Mouse (Mus musculus) cerebellum, adult (tissue): ENCODE measurements around the gene Vcp.
"Not testable (repeated sequence)": the region's sequence is repeated elsewhere in the genome, so short reads cannot be mapped to it uniquely, and the experiment has no call there.

Experiments
- ATAC-seq: cut with Nextera tagmentation; 2 replicates; pipeline ENCODE4 v1.9.2; 2017; ENCODE audit warnings: mild to moderate bottlenecking, moderate library complexity, mixed read lengths; ENCODE audit not compliant: insufficient number of reproducible peaks, low FRiP score, low TSS enrichment

The Vcp gene

DNA sequence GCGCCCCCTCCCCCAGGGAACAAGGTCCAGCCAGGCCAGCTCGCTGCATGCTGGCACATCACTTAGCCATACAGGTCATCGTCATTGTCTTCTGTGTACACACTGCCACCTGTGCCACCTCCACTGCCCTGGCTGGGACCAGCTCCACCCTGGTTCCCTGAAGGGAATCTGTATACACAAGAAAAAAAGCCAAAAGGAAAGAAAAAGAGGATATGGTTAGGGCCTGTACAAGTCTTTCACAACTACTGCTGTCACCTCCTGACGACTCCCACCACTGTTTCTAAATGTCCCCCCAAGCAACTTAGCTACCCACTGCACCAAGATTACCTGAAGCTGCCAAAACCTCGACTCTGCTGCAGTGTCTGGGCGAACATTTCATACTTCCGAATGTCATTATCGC is 19.8 kb downstream of the Vcp start:
- ATAC-seq = not testable (repeated sequence)

DNA sequence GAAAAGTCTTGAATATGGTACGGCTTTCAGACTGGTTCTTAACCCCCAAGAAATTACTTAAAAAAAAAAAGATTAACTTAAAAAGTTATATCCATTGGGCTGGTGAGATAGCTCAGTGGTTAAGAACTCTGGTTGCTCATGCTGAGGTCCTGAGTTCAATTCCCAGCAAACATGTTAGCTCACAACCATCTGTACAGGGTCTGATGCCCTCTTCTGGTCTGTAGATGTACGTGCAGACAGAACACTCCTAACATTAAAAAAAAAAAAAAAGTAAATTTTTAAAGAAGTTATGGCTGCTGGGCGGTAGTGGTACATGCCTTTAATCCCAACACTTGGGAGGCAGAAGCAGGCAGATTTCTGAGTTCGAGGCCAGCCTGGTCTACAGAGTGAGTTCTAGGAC is 22.2 kb downstream of the Vcp start:
- ATAC-seq = no peak

DNA sequence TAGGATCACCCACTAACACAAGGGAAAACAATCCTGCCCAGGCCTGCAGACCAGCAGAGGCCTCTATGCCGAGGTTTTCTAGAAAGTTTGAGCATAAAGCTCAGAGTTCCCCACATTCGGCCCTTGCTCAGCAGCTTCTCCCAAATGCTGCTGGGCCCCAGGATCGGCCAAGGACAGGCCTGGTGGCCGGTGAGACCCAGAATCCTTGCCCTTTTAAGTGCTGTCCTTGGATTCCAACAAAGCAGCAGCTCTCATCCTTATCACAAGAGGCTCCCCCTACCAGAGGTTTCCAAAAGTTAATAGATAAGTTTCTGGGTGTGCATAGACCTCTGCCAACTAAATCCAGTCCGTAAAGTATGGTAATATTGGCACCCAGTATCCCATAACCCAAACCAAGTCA is 26.4 kb downstream of the Vcp start:
- ATAC-seq = no peak

DNA sequence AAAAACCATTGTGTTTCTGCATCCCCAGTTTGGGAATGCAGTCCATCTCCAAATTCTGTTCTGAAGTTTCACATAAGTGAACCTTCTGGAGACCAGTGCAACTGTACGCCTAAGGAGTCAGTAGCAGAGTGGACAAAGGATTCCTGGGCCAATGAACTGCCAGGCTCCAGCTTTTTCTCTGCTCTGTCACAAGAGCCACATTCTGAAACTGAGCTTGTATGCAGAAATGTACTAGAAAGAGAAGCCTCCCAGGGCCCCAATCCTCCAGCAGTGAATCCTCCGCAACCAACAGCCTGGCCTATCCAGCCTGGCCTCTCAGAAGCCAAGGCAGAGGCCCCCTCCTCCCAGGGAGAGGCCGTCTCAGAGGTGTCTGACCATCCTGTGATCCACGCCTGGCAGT is 27.4 kb downstream of the Vcp start:
- ATAC-seq = no peak

DNA sequence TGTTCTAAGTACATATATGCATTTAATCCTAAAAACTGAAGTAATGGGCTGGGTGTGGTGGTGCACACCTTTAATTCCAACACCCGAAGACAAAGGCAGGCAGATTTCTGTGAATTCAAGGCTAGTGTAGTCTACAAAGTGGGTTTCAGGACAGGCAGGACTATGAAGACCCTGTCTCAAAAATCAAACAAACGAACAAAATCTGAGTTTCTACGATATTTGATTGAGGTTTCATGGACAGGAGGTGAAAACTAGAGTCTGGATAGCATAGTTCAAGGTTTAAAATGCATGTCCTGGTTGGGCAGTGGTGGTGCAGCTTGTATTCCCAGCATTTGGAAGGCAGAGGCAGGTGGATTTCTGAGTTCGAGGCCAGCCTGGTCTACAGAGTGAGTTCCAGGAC is 31.0 kb downstream of the Vcp start, which contains the start of gene 1700022I11Rik:
Gene 1700022I11Rik (plus strand): TSS at position 301 of the 400 bp plus-strand sequence.
- ATAC-seq = no peak

DNA sequence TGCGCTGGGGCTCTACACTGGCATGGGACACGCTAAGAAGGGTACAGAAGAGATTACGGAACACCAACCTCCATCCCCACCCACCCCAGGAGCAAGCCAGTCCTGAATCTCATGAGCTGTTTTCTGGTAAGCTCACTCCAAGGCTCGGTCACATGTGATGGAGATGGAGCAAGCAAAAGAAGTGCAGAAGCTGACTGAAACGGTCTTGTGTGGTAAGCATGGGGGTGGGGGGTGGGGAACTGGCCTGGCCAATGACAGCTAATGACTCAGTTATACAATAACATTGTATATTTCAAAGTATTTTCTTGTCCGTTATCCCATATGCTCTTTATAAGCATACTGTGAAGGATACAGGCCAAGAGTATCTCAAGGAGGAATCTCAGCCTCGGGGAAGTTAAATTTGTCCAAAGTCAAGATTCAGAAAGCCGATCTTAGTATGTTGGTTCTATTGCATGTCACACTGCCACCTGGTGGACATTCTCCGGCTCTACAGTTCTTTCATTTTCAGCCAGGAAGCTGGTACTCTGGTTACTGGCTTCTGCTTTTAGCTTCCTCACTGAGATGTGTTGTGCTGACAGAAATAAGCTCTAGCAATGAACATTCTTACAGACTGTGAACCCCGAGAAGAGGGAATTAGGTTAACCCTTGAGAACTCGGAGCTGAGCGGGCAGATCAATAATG is 35.1 kb downstream of the Vcp start:
- ATAC-seq = peak; percentile 52; the same call in 1 of the 2 replicates

DNA sequence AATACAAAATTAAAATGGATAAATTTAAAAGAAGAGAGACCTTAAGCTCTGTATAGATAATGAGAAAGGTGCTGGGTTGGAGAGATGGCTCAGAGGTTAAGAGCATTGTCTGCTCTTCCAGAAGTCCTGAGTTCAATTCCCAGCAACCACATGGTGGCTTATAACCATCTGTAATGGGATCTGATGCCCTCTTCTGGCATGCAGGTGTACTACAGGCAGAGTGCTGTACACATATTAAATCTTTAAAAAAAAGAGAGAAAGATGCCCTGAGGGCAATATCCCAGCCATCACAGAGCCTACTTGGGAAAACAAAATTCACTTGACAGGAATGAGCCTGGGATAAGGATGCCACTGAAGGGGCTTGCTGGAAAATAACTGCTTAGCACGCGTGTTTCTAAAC is 36.8 kb downstream of the Vcp start:
- no peak for ATAC-seq

DNA sequence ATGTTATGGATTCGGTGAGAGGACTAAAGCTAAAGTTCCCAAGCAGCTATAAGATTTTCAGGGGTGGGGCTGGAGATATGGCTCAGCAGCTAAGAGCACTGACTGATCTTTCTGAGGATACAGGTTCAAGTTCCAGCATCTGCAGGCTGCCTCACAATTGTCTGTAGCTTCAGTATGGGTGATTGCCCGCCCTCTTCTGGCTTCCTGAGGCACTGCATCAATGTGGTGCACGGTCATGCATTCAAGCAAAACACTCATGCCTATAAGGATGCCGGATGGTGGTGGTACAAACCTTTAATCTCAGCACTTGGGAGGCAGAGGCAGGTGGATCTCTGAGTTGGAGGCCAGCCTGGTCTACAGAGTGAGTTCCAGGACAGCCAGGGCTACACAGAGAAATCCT is 38.7 kb downstream of the Vcp start:
- no peak for ATAC-seq

DNA sequence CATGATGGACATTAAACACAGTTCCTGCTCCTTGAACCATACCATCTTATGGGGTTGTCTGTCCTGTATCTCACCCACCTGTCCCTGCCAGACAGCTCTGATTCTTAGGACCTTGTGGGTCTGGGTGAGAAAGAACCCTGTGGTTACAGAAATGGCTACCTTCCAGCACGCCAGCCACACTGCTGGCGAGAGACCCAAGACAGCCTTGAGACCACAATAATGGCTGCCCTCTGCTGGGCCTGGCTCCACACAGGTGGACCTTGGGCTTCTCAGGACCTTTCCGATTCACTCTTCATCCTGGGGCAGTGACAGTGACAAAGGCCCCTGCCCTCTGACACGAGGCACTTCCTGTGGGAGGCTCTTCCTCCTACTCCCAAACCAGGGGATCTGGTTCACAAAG is 40.9 kb downstream of the Vcp start:
- ATAC-seq = no peak

DNA sequence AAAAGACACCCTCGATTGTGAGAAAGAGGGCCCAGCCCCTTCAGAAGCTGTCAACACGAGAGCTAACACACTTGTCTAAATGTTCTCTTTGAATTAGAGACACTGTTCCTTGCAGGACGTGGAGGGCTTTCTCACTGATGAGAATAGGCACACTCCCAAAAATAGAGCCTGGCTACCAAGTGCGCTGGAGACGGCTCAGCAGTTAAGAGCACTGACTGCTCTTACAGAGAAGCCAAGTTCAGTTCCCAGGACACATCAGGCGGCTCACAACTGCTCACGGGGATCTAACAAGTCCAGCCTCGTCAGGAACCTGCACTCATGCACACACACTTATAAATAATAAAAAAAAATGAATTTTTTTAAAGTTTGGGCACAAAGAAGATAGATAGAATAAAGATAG is 41.4 kb downstream of the Vcp start:
- ATAC-seq = no peak

DNA sequence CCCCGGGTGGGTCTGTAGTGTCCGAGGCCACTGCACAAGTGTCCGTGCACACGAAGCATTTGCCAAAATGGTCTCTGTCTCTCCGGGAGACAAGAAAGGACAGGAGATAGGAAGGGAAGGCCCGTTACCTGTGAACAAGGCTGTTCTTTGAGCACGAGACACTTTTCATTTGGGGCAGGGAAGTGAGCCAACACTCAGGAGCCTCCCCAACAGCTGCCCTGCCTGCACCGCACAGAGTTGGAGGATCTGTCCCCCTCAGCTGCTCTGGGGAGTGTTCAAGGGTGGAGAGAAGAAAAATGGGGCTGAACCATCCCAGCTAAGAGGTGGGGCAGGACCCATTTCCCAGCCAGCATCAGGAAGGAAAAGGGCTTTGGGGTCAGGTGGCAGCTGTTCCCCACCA is 42.3 kb downstream of the Vcp start:
- ATAC-seq = no peak

DNA sequence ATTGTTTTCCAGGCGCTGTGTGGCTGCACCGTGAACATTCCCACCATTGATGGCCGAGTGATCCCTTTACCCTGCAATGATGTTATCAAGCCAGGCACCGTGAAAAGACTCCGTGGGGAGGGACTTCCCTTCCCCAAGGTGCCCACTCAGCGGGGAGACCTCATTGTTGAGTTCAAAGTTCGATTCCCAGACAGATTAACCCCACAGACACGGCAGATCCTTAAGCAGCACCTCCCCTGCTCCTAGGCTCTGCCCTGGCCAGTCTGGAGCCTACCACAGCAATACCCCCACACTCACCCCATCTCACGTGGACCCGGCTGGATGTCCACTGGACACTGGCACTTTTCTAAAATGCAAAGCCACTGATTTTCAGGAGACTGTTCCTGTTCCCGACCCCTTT is 43.0 kb downstream of the Vcp start:
- ATAC-seq = no peak

DNA sequence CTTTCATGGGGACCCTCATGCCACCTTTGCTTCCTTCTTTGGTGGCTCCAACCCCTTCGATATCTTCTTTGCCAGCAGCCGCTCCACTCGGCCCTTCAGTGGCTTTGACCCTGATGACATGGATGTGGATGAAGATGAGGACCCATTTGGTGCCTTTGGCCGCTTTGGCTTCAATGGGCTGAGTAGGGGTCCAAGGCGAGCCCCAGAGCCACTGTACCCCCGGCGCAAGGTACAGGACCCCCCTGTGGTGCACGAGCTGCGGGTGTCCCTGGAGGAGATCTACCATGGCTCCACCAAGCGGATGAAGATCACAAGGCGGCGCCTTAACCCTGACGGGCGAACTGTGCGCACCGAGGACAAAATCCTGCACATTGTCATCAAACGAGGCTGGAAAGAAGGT is 43.7 kb downstream of the Vcp start:
- ATAC-seq = no peak

DNA sequence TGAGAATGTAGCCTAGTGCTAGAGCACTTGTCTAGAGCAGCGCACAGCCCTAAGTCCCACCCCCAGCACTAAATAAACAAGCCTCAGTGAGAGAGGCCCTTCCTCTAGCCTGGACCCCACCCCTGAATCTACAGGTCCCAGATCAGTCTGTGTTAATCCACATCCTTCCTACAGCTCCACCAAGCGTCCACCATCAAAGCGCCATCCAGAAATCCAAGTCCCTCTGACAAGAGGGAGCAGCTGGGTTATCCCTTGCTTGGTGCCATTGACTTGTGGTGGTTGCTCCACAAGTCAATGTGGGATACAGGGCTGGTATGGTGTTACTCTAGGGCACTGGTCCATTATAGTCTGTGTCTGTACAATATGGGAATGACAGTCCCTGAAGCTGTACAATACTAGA is 45.1 kb downstream of the Vcp start:
- no peak for ATAC-seq

DNA sequence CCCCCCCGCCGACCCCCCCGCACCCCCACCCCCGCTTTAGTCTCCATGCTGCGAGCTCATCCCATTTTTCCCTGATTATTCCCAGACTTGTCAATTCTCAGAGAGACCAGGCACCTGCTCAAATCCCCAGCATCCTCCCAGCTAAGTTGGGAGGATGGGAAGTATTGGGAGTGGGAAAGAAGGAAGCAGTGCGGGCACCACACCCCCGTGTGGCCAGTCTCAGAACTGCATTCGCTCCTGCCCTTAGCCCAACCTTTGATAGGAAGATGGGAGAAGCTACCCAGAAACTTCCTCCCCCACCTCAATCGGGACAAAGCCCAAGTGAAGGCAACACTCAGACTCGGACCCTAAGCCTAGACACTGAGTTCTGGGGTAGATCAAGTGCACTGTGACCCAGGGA is 46.0 kb downstream of the Vcp start:
- no peak for ATAC-seq

DNA sequence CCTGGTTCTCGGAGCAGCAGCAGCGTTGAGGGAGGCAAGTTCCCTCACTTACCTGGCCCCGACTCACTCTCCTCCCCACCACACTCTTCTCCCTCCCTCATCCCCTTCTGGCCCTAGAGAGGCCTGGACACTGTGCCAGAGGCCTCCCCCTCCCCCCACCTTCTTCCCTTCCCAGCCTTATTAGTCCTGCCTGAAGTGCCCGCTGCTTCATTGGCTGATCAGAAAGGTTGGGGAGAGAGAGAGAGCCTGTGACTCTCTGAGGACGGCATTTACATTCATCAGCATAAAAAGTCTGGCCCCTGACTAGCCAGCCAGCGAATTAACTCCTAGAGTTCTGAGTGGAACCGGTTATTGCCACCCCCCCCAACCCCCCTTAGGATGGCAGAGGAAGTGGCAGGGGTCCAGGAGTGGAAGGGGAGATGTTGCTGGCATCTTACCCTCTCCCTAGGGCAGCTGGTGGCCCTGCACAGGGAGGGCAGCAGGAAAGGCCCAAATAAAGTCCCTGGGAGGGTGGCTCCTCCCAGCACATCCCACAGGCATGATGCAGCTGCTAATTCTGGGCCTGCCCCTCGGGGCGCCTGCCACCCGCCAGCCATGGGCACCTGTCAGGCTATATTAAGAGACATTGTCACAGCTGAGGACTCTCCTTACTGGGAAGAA is 46.7 kb downstream of the Vcp start:
- no peak for ATAC-seq

DNA sequence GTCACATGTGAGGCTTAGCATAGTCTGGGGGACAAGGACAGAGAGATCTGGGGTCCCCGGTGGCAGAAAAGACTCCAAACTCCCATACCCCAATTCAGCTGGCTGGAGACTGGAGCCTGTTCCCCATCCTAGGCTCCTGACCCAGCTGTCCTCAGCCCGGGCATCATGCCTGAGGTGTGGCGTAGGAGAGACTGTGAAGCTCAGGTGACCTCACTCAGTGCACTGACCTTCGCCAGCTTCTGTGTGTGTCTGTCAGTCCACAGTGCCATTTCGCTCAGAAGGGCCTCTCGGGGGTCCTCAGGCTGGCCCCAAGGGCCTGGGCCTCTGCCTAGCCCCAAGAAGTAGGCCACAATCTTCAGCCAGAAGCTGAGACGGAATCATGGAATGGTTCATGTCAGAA is 47.7 kb downstream of the Vcp start:
- no peak for ATAC-seq

DNA sequence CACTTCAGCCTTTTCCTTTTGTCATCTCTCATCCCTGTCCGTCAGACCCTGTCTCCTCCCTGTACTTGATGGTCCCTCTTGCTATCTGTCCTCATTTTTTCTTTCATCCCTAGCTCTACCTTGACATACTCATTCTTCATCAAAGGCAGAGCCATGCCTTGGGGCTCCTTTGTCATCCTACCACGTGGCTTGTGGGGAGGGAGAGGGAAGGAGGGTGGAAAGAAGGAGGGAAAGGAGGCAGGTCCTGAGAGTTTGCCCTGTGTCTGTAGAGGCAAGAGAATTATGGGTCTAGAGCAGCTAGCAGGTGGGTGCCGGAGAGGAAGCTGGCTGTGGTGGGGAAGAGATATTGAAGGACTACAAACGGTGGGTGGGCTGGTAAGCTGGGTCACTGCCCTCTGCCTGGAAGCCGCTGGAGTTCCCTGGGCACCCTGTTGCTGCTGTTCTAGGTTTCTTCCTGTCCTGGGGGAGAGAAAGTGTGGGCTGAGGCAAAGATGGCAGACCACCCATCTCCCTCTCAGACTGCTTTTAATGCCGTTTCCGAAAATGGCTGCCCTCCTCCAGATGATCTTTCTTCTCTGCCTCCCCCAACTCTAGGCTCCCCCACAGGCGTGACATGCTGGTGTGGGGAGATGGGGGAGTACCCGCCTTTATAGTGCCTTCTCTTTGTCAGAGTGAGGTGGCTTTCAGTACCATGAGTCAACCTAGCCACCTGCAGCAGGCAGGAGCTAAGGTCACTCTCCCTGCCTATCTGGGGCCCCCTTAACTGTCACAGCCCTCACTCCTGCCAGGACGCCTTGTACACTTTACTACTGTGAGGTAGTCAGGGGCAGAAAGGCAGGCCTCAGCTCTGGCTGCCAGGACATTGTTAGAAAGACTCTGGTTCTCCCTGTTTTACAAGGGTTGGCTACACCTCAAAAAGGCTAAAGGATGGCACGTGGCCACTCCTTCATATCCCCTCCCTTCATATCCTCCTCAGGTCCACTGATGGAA is 48.8 kb downstream of the Vcp start:
- no peak for ATAC-seq

DNA sequence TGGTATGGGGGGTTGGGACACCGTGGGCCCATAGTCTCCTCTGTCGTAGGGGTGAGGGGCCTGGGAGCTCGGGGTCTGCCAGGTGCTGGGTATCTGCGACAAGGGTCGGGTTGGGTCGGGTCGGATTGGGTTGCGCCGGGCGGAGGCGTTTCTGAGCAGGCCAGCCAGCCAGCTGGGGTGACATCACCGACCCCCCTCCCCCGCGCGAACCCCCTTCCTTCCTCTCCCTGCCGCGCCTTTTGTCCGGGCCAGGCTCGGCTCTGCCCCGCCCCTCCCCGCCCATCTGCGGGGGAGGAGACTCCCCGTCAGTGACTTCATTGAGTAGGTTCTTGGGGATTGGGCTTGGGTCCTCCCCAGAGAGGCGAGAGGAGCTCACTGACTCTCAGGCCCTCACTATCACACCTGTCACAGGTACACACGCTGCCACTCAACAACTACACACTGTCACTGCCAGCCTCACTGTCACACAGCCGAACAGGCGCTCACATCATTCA is 50.2 kb downstream of the Vcp start:
- peak; percentile 4; the same call in 1 of the 2 replicates for ATAC-seq

DNA sequence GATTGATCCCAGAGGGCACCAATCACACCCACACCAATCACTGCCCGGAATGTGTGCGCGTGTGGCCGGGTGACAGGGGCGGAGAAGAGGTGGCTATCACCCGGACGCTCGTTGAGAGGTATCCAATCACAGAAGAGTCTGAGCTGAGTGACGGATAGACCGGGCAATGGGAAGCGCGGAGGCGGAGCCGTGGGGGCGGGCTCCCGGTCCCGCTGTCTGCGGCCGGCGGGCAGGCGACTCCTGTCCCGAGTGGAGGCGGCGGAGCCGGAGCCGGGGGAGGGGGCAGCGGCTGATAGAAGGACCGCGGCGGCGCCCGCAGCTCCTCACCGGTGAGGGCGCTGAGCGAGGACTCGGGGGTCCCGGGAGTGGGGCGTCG is 50.6 kb downstream of the Vcp start, which contains the start of gene Dnajb5:
Gene Dnajb5 (plus strand): TSS at position 139 of the 376 bp plus-strand sequence.
- ATAC-seq = peak; percentile 93
